Mouse (Mus musculus) brain, embryonic 18.5 days (tissue): ENCODE measurements around the gene Mnt.
A peak's percentile ranks its signal among the peaks of the same experiment; 100 is the strongest.

Source experiments
- DNase-seq: peaks from one replicate; pipeline ENCODE4 v3.0.0-alpha.2; 2012; ENCODE audit warnings: low read depth, low spot score

The Mnt gene

GRCm38 (mm10) chr11:74831606-74832451, 1.1 kb downstream of the Mnt start:
- DNase-seq = peak; percentile 91

GRCm38 (mm10) chr11:74832503-74833143, 1.9 kb downstream of the Mnt start:
- no peak for DNase-seq

- no peak for DNase-seq
Measured at GRCm38 (mm10) chr11:74833536-74834358, 3.0 kb downstream of the Mnt start.

- DNase-seq = no peak
Measured at GRCm38 (mm10) chr11:74834359-74834638, 3.6 kb downstream of the Mnt start.

GRCm38 (mm10) chr11:74834650-74835277, 4.0 kb downstream of the Mnt start:
- no peak for DNase-seq

- DNase-seq = no peak
Measured at GRCm38 (mm10) chr11:74835593-74836224, 5.0 kb downstream of the Mnt start.

- no peak for DNase-seq
Measured at GRCm38 (mm10) chr11:74836225-74837055, 5.7 kb downstream of the Mnt start.

- no peak for DNase-seq
Measured at GRCm38 (mm10) chr11:74837056-74837693, 6.5 kb downstream of the Mnt start.

GRCm38 (mm10) chr11:74837694-74838431, 7.1 kb downstream of the Mnt start:
- no peak for DNase-seq

- no peak for DNase-seq
Measured at GRCm38 (mm10) chr11:74838441-74838840, 7.7 kb downstream of the Mnt start.

- no peak for DNase-seq
Measured at GRCm38 (mm10) chr11:74838971-74839370, 8.3 kb downstream of the Mnt start.

- DNase-seq = no peak
Measured at GRCm38 (mm10) chr11:74839860-74840715, 9.4 kb downstream of the Mnt start.

- DNase-seq = no peak
Measured at GRCm38 (mm10) chr11:74840739-74841138, 10.0 kb downstream of the Mnt start.

GRCm38 (mm10) chr11:74841366-74841765, 10.6 kb downstream of the Mnt start:
- DNase-seq = no peak

- DNase-seq = no peak
Measured at GRCm38 (mm10) chr11:74842045-74842444, 11.3 kb downstream of the Mnt start.

GRCm38 (mm10) chr11:74842656-74843434, 12.1 kb downstream of the Mnt start:
- DNase-seq = no peak

- DNase-seq = no peak
Measured at GRCm38 (mm10) chr11:74843435-74843714, 12.7 kb downstream of the Mnt start.

GRCm38 (mm10) chr11:74843761-74844160, 13.0 kb downstream of the Mnt start:
- no peak for DNase-seq
